Mouse (Mus musculus): ENCODE results near the gene Usp46.
"Not testable (repeated sequence)": the region's sequence is repeated elsewhere in the genome, so short reads cannot be mapped to it uniquely, and the experiment has no call there.

Gene Usp46

GRCm38 (mm10) chr5:74020506-74020905, 47.7 kb downstream of the Usp46 start:
- DNase-seq (ENCODE audit: low spot score) = no peak

- no peak for DNase-seq (ENCODE audit: low spot score)
Observed at GRCm38 (mm10) chr5:74018870-74019565, 49.2 kb downstream of the Usp46 start.

- no peak for DNase-seq (ENCODE audit: low spot score)
Observed at GRCm38 (mm10) chr5:74017488-74017887, 50.7 kb downstream of the Usp46 start.

- no peak for DNase-seq (ENCODE audit: low spot score)
Observed at GRCm38 (mm10) chr5:74011629-74012028, 56.6 kb downstream of the Usp46 start.

GRCm38 (mm10) chr5:74007492-74008070, 60.6 kb downstream of the Usp46 start:
- no peak for DNase-seq (ENCODE audit: low spot score)

GRCm38 (mm10) chr5:74005936-74006335, 62.3 kb downstream of the Usp46 start:
- DNase-seq (ENCODE audit: low spot score) = no peak

GRCm38 (mm10) chr5:74001743-74002142, 66.5 kb downstream of the Usp46 start:
- DNase-seq (ENCODE audit: low spot score) = no peak

- no peak for DNase-seq (ENCODE audit: low spot score)
Observed at GRCm38 (mm10) chr5:73998966-73999365, 69.3 kb downstream of the Usp46 start.

GRCm38 (mm10) chr5:73994850-73995249, 73.4 kb downstream of the Usp46 start:
- DNase-seq (ENCODE audit: low spot score) = no peak

- no peak for DNase-seq (ENCODE audit: low spot score)
Observed at GRCm38 (mm10) chr5:73993538-73993937, 74.7 kb downstream of the Usp46 start.

- no peak for DNase-seq (ENCODE audit: low spot score)
Observed at GRCm38 (mm10) chr5:73992321-73992720, 75.9 kb downstream of the Usp46 start.

GRCm38 (mm10) chr5:73989532-73989931, 78.7 kb downstream of the Usp46 start:
- DNase-seq (ENCODE audit: low spot score) = no peak

GRCm38 (mm10) chr5:73987777-73988560, 80.3 kb downstream of the Usp46 start:
- no peak for DNase-seq (ENCODE audit: low spot score)

GRCm38 (mm10) chr5:73977426-73977825, 90.8 kb downstream of the Usp46 start:
- no peak for DNase-seq (ENCODE audit: low spot score)

- DNase-seq (ENCODE audit: low spot score) = no peak
Observed at GRCm38 (mm10) chr5:73971701-73972100, 96.5 kb downstream of the Usp46 start.

GRCm38 (mm10) chr5:73970024-73970628, 98.1 kb downstream of the Usp46 start:
- no peak for DNase-seq (ENCODE audit: low spot score)

- no peak for DNase-seq (ENCODE audit: low spot score)
Observed at GRCm38 (mm10) chr5:73969338-73969737, 98.9 kb downstream of the Usp46 start.

GRCm38 (mm10) chr5:73959779-73960178, 108.5 kb downstream of the Usp46 start:
- DNase-seq (ENCODE audit: low spot score) = no peak

GRCm38 (mm10) chr5:73958614-73959013, 109.6 kb downstream of the Usp46 start:
- not testable (repeated sequence) for DNase-seq (ENCODE audit: low spot score)

GRCm38 (mm10) chr5:73958096-73958495, 110.1 kb downstream of the Usp46 start:
- DNase-seq (ENCODE audit: low spot score) = no peak

- no peak for DNase-seq (ENCODE audit: low spot score)
Observed at GRCm38 (mm10) chr5:73955691-73956090, 112.5 kb downstream of the Usp46 start.

GRCm38 (mm10) chr5:73955005-73955404, 113.2 kb downstream of the Usp46 start:
- no peak for DNase-seq (ENCODE audit: low spot score)
